Mouse (Mus musculus): ENCODE results near the gene Slitrk1.

The Slitrk1 gene

DNA sequence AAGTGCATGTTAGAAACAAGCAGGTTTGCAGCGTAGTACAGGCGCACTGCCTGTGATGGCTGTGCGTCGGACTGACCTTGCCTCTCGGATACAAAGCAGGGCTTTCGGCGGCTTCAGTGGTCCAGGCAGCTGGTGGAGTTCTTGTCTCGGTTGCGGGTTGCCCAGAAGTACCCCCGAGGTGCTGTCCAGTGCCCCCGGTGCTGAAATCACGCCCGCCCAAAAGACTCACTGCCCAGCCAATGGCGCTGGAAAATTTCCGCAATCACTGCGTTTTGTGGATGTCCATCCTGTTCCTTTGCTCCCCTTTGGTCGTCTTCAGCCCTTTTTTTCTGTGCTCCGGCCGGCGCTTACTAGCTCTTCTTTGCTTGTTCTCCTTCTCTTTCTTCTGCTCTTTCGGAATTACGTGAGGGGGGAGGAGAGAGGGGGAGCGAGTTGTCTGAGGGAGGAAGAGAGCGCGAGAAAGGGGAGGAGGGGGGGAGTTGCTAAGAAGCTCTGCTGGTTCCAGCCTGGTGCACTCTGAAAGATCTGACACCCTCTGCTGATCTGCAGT is at the start of gene Slitrk1:
Slitrk1 (minus strand) TSS at position 445 of the 550 bp plus-strand sequence.
- CTCF ChIA-PET: no interaction called here

DNA sequence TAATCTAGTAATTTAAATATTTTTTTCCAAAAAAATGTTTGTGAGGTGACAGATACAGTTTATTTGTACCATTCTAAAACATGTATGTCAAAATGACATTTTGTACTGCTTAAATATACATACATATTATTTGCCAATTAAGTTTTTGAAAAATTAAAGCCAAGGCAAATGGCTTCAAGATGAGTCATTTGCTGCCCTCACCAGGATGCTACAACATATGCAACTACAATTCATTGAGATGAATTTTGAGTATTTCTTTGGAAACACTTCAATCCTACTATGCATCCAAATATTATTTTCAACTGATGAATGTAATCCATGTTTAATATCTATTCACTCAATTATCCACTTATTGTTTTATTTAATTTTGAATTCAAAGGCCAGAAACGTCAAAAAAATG is 21.8 kb upstream of the Slitrk1 start:
- CTCF ChIA-PET: no interaction called here

DNA sequence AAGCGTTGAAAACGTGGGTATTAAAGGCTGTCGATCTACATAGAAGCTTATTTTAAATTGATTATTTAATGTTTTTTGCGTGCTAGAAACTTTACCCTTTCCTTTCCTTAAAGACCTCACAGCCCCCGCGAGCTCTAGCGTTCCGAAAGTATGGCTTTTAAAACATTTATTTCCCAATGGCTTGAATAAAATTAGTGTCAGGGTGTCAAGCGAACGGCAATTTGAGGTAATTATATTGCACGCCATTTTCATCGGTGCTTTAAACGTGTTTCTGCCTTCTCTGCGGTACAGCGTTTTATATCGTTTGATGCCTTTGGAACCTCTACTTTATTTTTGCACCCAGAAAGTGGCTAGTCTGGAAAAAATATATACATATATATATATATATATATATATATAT is 378 bp upstream of the Slitrk1 start:
- CTCF ChIA-PET: no interaction called here

DNA sequence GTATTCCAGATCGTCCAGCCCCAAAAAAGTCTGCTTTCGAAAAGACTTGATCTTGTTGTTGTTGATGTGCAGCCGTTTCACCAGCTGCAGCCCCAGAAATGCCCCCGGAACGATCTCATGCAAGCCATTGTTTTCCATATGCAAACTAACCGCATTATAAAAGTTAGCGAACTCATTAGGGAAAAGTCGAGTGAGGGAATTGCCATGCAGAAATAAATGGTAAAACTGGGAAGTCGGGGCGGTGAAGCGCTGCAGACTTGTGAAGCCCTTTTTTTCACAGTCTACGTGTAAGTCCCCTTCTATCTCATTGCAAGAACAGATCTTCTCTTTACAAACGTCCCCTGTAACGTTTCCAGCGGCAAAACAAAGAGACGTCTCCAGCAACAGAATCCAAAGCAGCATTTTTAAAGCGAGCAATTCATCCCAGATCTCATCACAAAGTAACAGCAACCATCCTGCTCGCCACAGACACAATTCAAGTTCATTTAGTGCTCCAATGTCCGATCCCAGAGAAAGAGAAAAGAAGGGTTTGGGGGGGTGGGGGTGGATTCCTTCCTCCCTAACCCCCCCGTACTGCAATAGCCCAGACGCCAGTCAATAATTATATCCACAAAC is 975 bp downstream of the Slitrk1 start:
- CTCF ChIA-PET: no interaction called here

DNA sequence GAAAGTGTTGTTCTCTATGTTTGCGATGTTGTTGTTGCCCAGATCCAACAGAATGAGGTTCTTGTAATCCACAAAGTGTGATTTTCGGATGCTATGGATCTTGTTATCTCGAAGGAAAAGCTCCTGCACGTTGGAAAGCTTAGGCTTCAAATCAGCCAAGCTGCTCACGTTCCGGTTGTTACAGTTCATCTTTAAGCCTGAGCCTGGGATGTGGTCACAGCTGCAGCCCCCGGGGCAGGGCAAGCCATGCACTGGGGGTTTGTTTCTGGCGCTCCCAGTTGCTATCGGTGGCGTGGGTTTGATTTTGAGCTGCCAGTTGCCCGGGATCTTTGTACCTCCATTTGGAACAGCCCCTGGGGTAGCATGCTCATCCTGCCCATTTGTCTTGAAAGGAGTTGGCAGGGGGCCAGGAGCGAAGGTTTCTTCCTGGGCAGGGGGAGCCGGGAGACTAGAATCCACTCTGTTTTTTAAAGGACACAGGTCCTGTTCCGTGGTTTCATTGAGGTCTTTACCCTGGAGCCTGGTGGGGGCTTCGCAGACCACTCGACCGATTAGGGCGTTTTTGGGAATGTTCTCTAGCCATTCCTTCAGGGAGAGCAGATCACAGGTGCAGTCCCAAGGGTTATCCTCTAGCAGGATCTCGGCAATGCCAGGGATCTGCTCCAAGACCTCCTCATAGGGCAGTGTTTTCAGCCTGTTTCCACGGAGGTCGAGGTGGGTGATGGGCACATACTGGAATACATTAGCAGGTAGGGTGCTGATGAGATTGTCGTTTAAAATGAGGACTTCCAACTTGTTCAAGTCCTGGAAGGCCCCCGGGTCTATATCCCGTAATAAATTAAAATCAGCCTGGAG is 1.7 kb downstream of the Slitrk1 start:
- CTCF ChIA-PET: no interaction called here

DNA sequence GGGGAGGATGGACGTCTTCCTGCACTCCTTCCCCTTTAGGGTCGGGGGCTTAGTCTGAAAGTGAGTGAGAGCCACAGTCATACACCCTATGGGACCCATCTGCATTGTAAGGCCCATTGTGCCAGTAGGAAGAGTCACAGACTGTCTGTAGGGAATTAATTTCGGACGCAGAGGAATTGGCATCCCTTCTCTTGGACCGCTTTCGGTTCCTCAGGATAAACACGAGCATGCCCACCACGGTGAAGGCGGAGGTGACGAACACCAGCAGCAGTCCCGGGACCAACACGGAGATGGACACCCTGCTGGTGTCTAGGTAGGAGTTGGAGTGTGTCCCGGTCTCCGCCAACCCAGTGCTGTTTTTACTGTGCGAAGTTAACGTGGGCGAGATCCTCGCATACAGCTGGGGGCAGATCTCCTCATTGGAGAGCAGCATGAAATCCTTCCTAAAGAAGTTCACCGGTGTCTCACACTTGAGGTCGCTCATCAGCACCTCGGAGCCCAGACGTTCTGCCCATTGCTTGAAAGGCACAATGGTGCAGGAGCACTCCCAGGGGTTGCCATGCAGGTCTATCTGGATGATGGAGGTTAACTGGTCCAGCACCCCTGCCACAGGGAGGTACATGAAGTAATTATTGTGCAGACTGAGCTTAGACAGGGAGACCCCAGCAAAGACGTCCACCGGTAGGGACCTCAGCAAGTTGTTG is 2.7 kb downstream of the Slitrk1 start:
- CTCF ChIA-PET: no interaction called here

DNA sequence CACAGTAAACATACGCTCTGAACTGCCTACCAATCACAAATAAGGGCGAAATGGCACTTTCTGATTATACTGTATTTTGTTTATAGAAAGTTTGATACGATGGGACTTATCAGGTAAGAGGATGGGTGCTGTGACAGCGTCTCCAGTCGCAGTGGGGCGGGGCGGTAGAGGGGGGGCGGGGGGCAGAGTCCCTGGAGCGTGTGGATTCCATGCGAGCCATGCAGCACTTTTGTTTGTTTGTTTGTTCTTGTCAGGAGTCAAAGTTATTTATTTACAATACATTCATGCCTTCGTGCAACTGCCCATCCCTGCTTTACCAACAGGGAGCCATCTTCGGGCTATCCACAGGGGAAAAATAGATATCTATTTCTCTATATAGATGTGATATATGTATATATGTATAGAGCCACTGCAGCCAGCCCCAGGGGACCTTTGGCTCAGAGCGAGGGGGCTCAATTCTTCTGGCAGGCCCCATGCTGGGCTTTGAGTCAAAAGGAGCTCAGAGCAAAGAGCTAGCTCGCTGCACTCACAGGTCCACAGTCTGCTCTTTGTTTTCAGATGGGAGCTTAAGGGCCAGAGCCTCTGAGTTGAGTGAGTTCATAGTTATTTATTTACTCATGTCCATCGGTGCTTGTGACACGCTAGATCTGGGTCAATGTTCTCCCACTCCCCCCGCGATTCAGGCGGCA is 3.4 kb downstream of the Slitrk1 start:
- CTCF ChIA-PET: no interaction called here

DNA sequence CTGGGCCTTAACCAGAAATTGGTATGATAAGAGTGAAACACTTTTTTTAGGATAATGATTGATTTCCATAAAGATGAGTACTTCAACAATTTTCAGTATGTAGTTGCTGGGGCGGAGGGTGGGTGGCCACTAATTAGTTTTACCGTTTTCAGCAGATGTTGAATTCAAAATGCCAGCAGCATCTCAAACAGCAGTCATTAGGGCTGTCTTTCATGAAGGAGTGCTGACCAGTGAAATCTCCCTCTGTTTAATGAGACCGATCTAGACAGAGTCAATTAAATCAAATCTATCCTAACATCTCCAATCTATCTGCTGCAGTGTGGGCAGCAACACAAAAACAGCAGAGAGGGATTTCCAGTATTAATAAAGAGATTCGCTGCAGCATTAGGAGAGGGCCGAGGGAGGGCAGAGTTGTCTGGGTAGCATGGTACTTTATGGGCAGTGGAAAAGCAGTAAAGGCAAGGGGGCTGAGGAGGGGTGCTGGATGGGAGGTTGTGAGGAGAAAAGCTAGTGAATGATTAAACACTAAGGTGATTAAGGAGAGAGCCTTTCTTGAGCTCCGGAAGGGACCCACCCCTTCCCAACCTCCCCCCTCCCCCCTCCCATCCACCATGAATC is 4.5 kb downstream of the Slitrk1 start:
- CTCF ChIA-PET: no interaction called here

DNA sequence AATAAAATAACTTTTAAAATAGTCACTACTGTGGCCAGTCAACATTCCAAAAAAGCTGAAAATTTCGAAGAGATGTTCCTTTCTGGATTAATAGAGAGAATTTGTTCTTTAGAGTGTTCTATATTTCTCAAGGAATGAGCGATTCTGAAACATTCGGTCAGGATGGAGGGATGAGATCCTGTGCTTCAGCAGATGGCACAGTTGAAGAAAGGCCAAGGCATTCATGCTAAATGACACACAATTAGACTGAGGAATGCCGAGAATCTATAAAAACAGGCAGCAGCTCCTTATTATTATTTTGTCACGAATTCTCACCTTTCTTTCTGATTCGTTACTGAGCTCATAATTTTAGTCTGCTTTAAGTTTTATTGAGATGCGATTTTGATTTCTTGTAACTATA is 15.4 kb downstream of the Slitrk1 start:
- CTCF ChIA-PET: no interaction called here

DNA sequence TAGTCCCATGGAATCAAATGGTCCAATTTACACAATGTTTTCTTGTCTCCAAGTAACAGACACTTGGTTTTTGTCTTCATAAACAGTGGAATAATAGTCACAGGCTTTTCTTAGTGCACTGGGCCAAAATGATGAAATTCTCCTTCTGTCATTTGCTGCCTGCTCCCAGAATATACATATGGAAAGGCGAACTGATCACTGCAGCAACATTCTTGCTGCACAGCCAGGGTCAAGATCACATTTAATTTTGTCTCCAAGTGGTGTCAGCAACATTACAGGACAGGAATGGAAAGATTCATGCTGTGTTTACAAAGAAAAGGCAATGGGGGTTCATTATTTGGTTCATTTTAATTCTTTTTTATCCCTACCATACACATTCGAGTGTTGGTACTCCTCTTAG is 18.5 kb downstream of the Slitrk1 start:
- CTCF ChIA-PET: no interaction called here

DNA sequence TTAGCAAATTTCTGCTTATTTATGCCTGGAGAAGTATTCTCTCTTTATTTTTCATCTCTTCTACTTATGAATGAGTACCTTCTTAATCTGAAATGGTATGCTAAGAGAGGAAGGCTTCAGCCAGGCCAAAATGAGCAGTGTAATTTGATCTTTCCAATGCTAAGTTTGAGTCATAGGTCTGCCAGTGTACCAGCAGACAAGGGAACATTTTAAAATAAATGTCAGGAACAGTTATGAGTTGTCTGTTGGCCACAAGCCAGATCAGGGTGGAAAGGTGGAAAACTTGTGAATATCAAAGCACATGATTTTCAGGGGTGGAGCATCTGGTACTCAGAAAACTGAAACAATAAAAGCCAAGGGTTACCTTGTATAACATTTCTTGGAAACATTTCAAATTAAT is 46.1 kb downstream of the Slitrk1 start:
- CTCF ChIA-PET: no interaction called here

DNA sequence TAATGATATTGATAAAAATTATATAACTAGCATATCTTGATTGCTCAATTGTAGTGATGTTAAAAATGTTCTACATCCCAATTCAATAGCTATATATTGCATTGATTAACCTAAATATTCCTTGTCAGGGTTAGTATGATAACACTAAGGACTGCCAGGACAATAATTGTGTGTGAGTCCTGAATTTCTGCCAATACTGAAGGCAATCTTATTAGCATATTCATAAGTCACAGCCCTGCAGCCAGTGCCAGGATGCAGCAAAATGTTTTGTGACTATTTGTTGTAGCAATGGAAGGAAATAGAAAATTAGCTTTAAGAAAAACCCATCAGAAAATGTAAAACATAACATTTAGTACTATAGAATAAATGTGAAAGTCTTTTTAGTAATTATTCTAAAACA is 49.3 kb downstream of the Slitrk1 start:
- CTCF ChIA-PET: no interaction called here

DNA sequence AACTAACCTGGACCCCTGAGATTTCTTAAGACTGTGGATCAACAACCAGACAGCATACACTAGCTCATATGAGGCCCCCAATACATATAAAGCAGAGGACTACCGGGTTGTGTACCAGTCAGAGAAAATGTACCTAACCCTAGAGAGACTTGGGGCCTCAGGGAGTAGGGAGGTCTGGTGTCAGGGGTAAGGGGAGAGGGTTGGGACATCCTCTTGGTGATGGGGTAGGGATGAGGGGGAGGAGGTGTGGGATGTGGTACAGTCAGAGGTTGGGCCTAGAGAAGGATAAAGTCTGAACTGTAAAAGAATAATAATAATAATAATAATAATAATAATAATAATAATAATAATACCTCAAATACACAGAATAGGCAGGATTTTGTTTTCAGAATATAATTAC is 54.6 kb downstream of the Slitrk1 start:
- CTCF ChIA-PET: no interaction called here

All from spleen, embryonic (tissue).